Mouse (Mus musculus) pancreas, adult 10 weeks (tissue): ENCODE data around the gene Wrb. TPM values are rescaled to one million over a fixed set of nuclear protein-coding genes. Genes with fewer than 3 reads are reported as not detected.

ENCODE experiments used
- polyA plus RNA-seq: library from polyadenylated mRNA; stranded (reverse); fragments of 350-450 nt; fragmentation: Illumina TruSeq; extraction: RNeasy Lipid Tissue Mini Kit (QIAGEN cat#74804); gene quantifications from one replicate; pipeline ENCODE4 v1.2.3, GENCODE M21; 2015; ENCODE audit warnings: low read depth, low replicate concordance; ENCODE audit not compliant: insufficient read depth

The Wrb gene
- polyA plus RNA-seq: 5.0 TPM

DNA sequence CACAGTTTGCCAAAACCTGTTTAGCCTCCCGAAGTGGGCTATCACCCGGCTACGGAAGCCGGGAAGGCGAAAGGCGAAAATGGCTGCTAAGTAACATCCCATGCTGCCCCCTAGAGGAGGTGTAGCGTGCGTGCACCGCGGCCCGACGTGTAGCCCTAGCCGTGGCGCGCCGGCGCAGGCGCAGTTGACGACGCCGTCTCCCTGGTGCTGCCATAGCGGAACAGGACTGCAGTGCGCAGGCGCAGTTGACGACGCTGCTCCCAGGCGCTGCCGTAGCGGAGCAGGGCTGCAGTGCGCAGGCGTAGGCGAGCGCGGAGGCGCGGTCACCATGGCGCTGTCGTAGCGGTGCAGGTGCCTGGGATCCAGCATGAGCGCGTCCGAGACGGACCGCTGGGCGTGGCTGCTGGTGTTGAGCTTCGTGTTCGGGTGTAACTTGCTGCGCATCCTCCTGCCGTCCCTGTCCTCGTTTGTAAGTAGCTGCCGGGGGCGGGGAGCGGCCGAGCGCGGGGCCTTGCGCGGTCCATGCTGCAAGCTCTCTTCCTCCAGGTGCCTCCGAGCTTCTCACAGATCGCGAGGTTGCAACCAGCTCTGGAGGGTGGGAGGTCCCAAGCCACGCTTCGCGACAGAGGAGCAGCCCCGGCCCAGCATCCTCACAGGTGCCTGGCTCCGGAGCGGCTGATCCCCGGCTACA, at the start of gene Wrb:
TSS of gene Wrb (plus strand) at position 298 of the 691 bp plus-strand sequence.

DNA sequence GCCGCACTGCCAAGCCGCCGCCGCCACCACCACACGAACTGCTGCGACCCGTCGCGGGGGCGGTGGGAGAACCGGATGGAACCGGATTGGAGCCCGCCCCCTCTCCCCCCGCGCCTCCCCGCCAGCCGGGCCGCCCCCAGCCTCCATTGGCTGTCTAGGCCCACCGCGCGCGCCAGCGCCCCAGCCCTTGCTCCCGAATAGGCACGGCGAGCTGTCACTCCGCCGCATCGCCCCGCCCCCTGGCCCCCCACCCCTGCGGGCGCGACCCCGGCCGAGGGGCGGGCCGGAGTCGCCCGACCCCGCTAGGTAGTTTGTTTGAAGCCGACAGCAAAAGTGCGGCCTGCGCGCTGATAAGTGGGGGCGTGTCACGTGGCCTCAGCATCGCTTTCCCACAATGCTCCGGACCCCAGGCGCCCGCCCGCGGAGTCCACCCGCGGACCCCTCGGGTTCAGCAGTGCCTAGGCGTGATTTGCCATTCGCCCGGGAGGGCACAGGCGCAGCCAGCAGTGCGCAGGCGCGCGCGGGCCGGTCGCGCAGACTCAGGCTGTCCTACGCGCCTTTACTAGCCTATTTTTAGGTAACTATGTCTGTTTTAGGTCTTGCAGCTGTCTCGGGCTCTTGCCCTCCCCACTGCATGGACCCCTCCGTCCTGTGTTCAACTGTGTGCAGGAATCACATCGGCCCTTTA, 17.4 kb upstream of the Wrb start, which contains the start of gene Hmgn1:
TSS of gene Hmgn1 (minus strand) at position 73 of the 688 bp plus-strand sequence.

DNA sequence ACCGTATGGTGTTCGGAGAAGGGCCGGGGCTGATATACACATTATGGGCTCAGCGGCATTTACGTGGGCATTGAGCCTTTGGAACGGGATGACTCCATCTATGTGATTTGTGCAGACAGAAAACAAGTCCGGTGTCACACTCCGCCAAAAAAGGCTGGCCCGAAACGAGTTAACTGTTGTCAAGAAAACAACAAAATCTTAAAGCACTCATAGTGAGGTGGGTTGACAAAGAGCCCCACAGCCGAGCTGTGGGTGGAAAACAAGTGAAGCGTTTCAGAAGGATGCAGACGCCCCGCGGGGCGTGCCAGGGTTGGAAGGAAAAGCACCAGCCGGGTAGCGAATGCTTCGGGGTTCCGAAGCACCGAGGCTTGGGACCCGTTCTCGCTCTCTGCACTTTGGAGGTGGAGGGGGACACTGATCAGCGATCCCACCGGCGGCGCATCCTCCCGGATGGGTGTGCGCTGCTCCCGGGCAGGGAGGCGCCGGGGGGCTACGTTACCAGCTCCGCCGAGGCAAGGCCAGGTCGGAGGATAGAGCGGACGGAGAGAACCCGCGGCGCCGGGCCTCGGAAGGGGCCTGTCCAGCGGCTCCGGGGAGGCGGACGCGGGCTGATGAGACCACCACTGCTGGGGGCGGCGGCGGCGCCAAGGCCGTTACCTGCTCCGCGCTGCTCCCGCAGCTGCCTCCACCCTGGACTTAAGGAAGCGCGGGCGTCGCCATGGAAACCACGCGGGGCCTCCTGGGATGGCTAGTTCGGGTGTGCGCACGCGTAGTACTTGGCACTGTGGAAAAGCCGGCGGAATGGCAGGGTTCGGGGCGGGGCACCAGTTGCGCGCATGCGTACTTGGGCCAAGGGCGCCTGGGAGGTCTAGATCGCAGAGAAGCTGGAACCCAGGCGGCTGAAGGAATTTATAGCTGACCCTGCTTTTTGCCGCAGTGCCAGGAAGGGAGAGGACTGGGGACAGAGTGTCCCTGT, 46.6 kb downstream of the Wrb start, which contains the start of gene Lca5l:
TSS of gene Lca5l (minus strand) at position 741 of the 976 bp plus-strand sequence.

DNA sequence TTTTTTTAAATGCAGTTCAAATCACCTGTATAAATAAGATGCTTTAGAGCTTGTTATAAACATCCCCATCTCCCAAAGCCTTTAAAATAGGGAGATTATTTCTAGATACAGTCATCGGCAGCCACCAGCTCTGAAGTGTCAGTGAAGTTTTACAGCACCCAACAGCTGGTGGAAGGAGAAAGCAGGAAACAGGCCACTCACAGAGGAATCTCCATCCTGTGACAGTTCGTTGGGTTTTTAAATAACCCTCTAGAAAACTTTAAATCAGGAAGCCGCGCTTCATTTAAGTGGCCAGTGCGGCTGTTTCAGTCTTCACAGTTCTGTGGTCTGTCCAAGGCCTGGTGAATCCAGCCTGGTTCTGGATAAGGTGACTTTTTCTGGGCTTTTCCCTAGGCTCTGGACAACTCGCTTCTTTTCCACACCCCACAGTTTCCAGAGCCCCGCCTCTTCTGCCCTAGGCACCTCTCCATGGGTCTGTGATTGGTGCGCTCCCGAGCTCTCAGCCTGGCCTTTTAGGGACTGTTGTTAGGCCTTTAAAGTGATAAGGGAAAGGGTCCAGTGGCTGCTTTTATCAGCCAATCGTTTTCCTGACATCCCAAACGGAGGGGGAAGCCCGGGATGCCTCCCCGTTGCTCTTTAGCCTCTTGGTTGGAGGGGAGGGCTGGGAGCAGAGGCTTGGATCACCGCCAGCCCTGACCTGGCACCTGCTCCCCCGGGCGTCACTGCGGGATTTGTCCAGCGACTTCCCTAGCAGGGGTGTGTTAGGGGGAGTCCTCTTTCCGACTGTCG, 54.9 kb downstream of the Wrb start, which contains the start of gene Sh3bgr:
TSS of gene Sh3bgr (plus strand) at position 538 of the 789 bp plus-strand sequence.

Other genes starting within 250 kb of the Wrb start
- gene Psmg1, start 154.4 kb upstream of the Wrb start, polyA plus RNA-seq: 9.7 TPM
- gene Brwd1, start 62.9 kb upstream of the Wrb start, polyA plus RNA-seq: 35.9 TPM
- gene Hmgn1, start 17.7 kb upstream of the Wrb start, polyA plus RNA-seq: 17.2 TPM
- 0.37 TPM for gene Lca5l, start 46.9 kb downstream of the Wrb start, polyA plus RNA-seq
- 1.8 TPM for gene Sh3bgr, start 55.0 kb downstream of the Wrb start, polyA plus RNA-seq
- 0.59 TPM for gene B3galt5, start 90.4 kb downstream of the Wrb start, polyA plus RNA-seq